Mouse (Mus musculus): ENCODE results near the gene Galc. TPM values are rescaled to one million over a fixed set of nuclear protein-coding genes. Genes with fewer than 3 reads are reported as not detected.
A peak's percentile ranks its signal among the peaks of the same experiment; 100 is the strongest.

Galc gene
- total and polyA plus RNA-seq, 2 experiments = 3.5 to 4.5 TPM

- Histone ChIP-seq H3K79me2 (ENCODE audit: control insufficient read depth, insufficient read depth, low read length) (no peaks in the 10 kb centered on the region), H3K27ac (replicated peaks; ENCODE audit: insufficient read depth, low read depth, low read length) (peak overlapping the region; percentile 18), H3K9ac (ENCODE audit: low read depth, low read length) (no peak overlapping the region), H3K4me1 (ENCODE audit: control insufficient read depth, insufficient read depth, low read length) (no peaks in the 10 kb centered on the region), H3K4me3 (ENCODE audit: insufficient read depth, low read depth, low read length) (no peak overlapping the region), H3K36me3 (ENCODE audit: control insufficient read depth, insufficient read depth, low read length) (no peaks in the 10 kb centered on the region), H3K27me3 (ENCODE audit: control insufficient read depth, insufficient read depth, low read length) (no peaks in the 10 kb centered on the region)
- TF ChIP-seq POLR2A (IDR thresholded peaks at IDR 0.05; ENCODE audit: extremely low read depth, insufficient read depth, low read length) (no peak), CTCF (IDR thresholded peaks at IDR 0.05; ENCODE audit: low read depth, low read length) (no peak)
- DNase-seq (ENCODE audit: extremely low read depth, low read depth, low spot score) = no peak
- 80% methylated on average over 9 of the region's 9 CpGs for WGBS
Measured at GRCm38 (mm10) chr12:98265697-98266096, 6.4 kb upstream of the Galc start.

- peak overlapping the region; percentile 79 for H3K9ac ChIP-seq (ENCODE audit: low read depth, low read length)
- peaks cover 1% of the 10 kb centered on the region; the same call in 1 of the 2 replicates for H3K36me3 ChIP-seq (ENCODE audit: control insufficient read depth, insufficient read depth, low read length)
- 2% methylated on average over 12 of the region's 12 CpGs for WGBS
- H3K4me1 ChIP-seq (ENCODE audit: control insufficient read depth, insufficient read depth, low read length) = peaks cover 2% of the 10 kb centered on the region; the same call in 1 of the 2 replicates
- peak overlapping the region; percentile 76 for H3K27ac ChIP-seq (replicated peaks; ENCODE audit: insufficient read depth, low read depth, low read length)
- DNase-seq (ENCODE audit: extremely low read depth, low read depth, low spot score) = no peak
- peak overlapping the region; percentile 97 for H3K4me3 ChIP-seq (ENCODE audit: insufficient read depth, low read depth, low read length)
- no peaks in the 10 kb centered on the region for H3K79me2 ChIP-seq (ENCODE audit: control insufficient read depth, insufficient read depth, low read length)
- H3K27me3 ChIP-seq (ENCODE audit: control insufficient read depth, insufficient read depth, low read length) = no peaks in the 10 kb centered on the region
- TF ChIP-seq POLR2A (IDR thresholded peaks at IDR 0.05; ENCODE audit: extremely low read depth, insufficient read depth, low read length) (no peak), CTCF (IDR thresholded peaks at IDR 0.05; ENCODE audit: low read depth, low read length) (no peak)
Measured at GRCm38 (mm10) chr12:98259518-98259852, 226 bp upstream of the Galc start.

- DNase-seq (ENCODE audit: extremely low read depth, low read depth, low spot score) = peak; percentile 33
- TF ChIP-seq CTCF (IDR thresholded peaks at IDR 0.05; ENCODE audit: low read depth, low read length) (no peak), POLR2A (IDR thresholded peaks at IDR 0.05; ENCODE audit: extremely low read depth, insufficient read depth, low read length) (no peak)
- Histone ChIP-seq H3K27ac (replicated peaks; ENCODE audit: insufficient read depth, low read depth, low read length) (peak overlapping the region; percentile 77; the same call in 1 of the 2 replicates), H3K27me3 (ENCODE audit: control insufficient read depth, insufficient read depth, low read length) (no peaks in the 10 kb centered on the region), H3K79me2 (ENCODE audit: control insufficient read depth, insufficient read depth, low read length) (no peaks in the 10 kb centered on the region), H3K4me3 (ENCODE audit: insufficient read depth, low read depth, low read length) (peak overlapping the region; percentile 97), H3K36me3 (ENCODE audit: control insufficient read depth, insufficient read depth, low read length) (peaks cover 4% of the 10 kb centered on the region; the same call in 1 of the 2 replicates), H3K9ac (ENCODE audit: low read depth, low read length) (peak overlapping the region; percentile 98), H3K4me1 (ENCODE audit: control insufficient read depth, insufficient read depth, low read length) (peaks cover 2% of the 10 kb centered on the region; the same call in 1 of the 2 replicates)
- WGBS = under 1% methylated on average over 8 of the region's 8 CpGs
Measured at GRCm38 (mm10) chr12:98258371-98258844, 851 bp downstream of the Galc start.

- no peak overlapping the region for H3K27ac ChIP-seq (replicated peaks; ENCODE audit: insufficient read depth, low read depth, low read length)
- no peaks in the 10 kb centered on the region for H3K79me2 ChIP-seq (ENCODE audit: control insufficient read depth, insufficient read depth, low read length)
- peaks cover 7% of the 10 kb centered on the region; the same call in 1 of the 2 replicates for H3K36me3 ChIP-seq (ENCODE audit: control insufficient read depth, insufficient read depth, low read length)
- no peaks in the 10 kb centered on the region for H3K27me3 ChIP-seq (ENCODE audit: control insufficient read depth, insufficient read depth, low read length)
- WGBS = 89% methylated on average over 13 of the region's 13 CpGs
- TF ChIP-seq POLR2A (IDR thresholded peaks at IDR 0.05; ENCODE audit: extremely low read depth, insufficient read depth, low read length) = no peak
- no peak for TF ChIP-seq CTCF (IDR thresholded peaks at IDR 0.05; ENCODE audit: low read depth, low read length)
- H3K4me3 ChIP-seq (ENCODE audit: insufficient read depth, low read depth, low read length) = no peak overlapping the region
- H3K4me1 ChIP-seq (ENCODE audit: control insufficient read depth, insufficient read depth, low read length) = peaks cover 2% of the 10 kb centered on the region; the same call in 1 of the 2 replicates
- H3K9ac ChIP-seq (ENCODE audit: low read depth, low read length) = no peak overlapping the region
- DNase-seq (ENCODE audit: extremely low read depth, low read depth, low spot score) = no peak
Measured at GRCm38 (mm10) chr12:98255373-98255995, 3.8 kb downstream of the Galc start.

- no peak for TF ChIP-seq CTCF (IDR thresholded peaks at IDR 0.05; ENCODE audit: low read depth, low read length)
- no peak for TF ChIP-seq POLR2A (IDR thresholded peaks at IDR 0.05; ENCODE audit: extremely low read depth, insufficient read depth, low read length)
Measured at GRCm38 (mm10) chr12:98252417-98252816, 6.8 kb downstream of the Galc start.

GRCm38 (mm10) chr12:98250327-98250726, 8.9 kb downstream of the Galc start:
- DNase-seq (ENCODE audit: extremely low read depth, low read depth, low spot score) = no peak
- H3K27ac ChIP-seq (replicated peaks; ENCODE audit: insufficient read depth, low read depth, low read length) = no peak overlapping the region
- no peaks in the 10 kb centered on the region for H3K27me3 ChIP-seq (ENCODE audit: control insufficient read depth, insufficient read depth, low read length)
- H3K4me1 ChIP-seq (ENCODE audit: control insufficient read depth, insufficient read depth, low read length) = no peaks in the 10 kb centered on the region
- TF ChIP-seq POLR2A (IDR thresholded peaks at IDR 0.05; ENCODE audit: extremely low read depth, insufficient read depth, low read length) = no peak
- no peak for TF ChIP-seq CTCF (IDR thresholded peaks at IDR 0.05; ENCODE audit: low read depth, low read length)
- no peak overlapping the region for H3K9ac ChIP-seq (ENCODE audit: low read depth, low read length)
- peaks cover 12% of the 10 kb centered on the region; the same call in 1 of the 2 replicates for H3K36me3 ChIP-seq (ENCODE audit: control insufficient read depth, insufficient read depth, low read length)
- H3K79me2 ChIP-seq (ENCODE audit: control insufficient read depth, insufficient read depth, low read length) = no peaks in the 10 kb centered on the region
- H3K4me3 ChIP-seq (ENCODE audit: insufficient read depth, low read depth, low read length) = no peak overlapping the region
- 97% methylated on average over 8 of the region's 8 CpGs for WGBS

More at GRCm38 (mm10) chr12:98252417-98252816, 6.8 kb downstream of the Galc start:
- H3K79me2 ChIP-seq (ENCODE audit: control insufficient read depth, insufficient read depth, low read length) = no peaks in the 10 kb centered on the region
- no peak overlapping the region for H3K4me3 ChIP-seq (ENCODE audit: insufficient read depth, low read depth, low read length)
- no peaks in the 10 kb centered on the region for H3K27me3 ChIP-seq (ENCODE audit: control insufficient read depth, insufficient read depth, low read length)
- no peaks in the 10 kb centered on the region for H3K4me1 ChIP-seq (ENCODE audit: control insufficient read depth, insufficient read depth, low read length)
- WGBS = 91% methylated on average over 2 of the region's 2 CpGs
- H3K27ac ChIP-seq (replicated peaks; ENCODE audit: insufficient read depth, low read depth, low read length) = no peak overlapping the region
- DNase-seq (ENCODE audit: extremely low read depth, low read depth, low spot score) = no peak
- H3K36me3 ChIP-seq (ENCODE audit: control insufficient read depth, insufficient read depth, low read length) = peaks cover 11% of the 10 kb centered on the region; the same call in 1 of the 2 replicates
- no peak overlapping the region for H3K9ac ChIP-seq (ENCODE audit: low read depth, low read length)
